ENCODE assay signal across 8 mouse cellular contexts in the genomic region with DNA sequence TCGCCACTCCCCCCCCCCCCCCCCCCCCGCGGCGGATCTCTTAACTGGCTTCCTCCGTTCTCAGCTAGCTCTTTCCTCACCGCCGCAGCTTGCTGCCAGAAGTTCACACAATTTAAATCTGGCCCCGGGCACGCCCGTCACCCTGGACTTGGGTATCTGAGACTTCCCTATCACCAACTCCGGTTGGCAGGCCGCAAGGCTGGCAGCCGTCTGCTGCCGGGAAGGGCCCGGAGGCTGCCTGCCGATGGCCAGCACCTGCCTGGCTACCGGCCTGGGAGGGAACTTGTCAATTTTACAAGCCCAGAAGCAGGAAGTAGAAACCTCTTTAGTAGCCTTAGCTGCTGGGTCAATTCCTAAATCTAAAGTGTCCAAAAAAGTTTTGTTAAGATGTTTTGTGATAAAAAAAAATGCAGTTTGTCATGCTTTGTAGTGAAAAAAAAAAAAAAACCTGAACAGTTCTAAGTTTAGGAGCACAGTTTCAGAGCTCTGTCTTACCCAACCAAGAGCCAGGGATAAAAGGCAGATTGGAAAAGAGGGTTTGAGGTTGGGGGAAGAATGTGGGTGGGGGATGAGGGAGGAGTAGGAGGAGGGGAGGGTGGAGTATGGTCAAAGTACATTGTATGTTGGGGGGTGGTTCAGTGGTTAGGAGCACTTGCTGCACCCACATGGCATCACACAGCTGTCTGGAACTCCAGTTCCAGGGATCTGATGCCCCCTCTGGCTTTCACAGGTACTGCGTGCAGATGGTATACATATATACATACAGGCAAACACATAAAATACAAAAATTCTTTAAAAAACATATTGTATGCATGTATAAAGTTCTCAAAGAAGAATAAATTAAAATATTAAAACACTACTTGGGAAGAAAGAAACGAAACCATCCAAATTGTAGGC.
A peak's percentile ranks its signal among the peaks of the same experiment; 100 is the strongest.
DNase-seq lines count a peak whose midpoint lies in the region; TF ChIP-seq lines count a peak whose summit lies in the region.

No protein-coding gene starts in this region.

- no peak overlapping the region for H3K9ac ChIP-seq in liver, adult 2 months (ENCODE audit: low read depth, low read length)

- TF ChIP-seq CTCF in bone marrow, adult 2 months (IDR thresholded peaks at IDR 0.05; ENCODE audit: control insufficient read depth, insufficient read depth, low read length): peak; percentile 50; the same call in 1 of the 2 replicates
- 0 out of 2 replicates have a peak, but pooled peaks have one; percentile 17 for TF ChIP-seq CTCF in embryonic fibroblast, embryonic 13.5 days (IDR thresholded peaks at IDR 0.05; ENCODE audit: borderline replicate concordance, insufficient read depth, low read length)
- TF ChIP-seq CTCF in liver, adult 2 months (IDR thresholded peaks at IDR 0.05; ENCODE audit: low read depth, low read length): peak; percentile 49

- peak overlapping the region; percentile 69 for H3K4me3 ChIP-seq in bone marrow, adult 2 months (replicated peaks; ENCODE audit: control insufficient read depth, low read depth, low read length)
- H3K4me3 ChIP-seq in embryonic fibroblast, embryonic 13.5 days (ENCODE audit: insufficient read depth, low read length): peak overlapping the region; percentile 55
- H3K4me3 ChIP-seq in hindbrain, embryonic 10.5 days: peak overlapping the region; percentile 80
- peak overlapping the region; percentile 20; the same call in 1 of the 2 replicates for H3K4me3 ChIP-seq in liver, adult 2 months (ENCODE audit: insufficient read depth, low read depth, low read length)

- WGBS in bone marrow, adult 2 months: 11% methylated on average over 18 of the region's 19 CpGs
- 11% methylated on average over 16 of the region's 19 CpGs for WGBS in hindbrain, embryonic 10.5 days
- WGBS in liver, adult 2 months: 13% methylated on average over 15 of the region's 19 CpGs

- H3K27me3 ChIP-seq in hindbrain, embryonic 10.5 days (ENCODE audit: insufficient read depth, poor library complexity, severe bottlenecking): no peaks in the 10 kb centered on the region
- H3K27me3 ChIP-seq in liver, adult 2 months (ENCODE audit: control insufficient read depth, insufficient read depth, low read length): no peaks in the 10 kb centered on the region

- TF ChIP-seq POLR2A in bone marrow, adult 2 months (IDR thresholded peaks at IDR 0.05; ENCODE audit: borderline replicate concordance, control insufficient read depth, low read depth, low read length): peak; percentile 46; the same call in 1 of the 2 replicates
- peak; percentile 12; the same call in 1 of the 2 replicates for TF ChIP-seq POLR2A in embryonic fibroblast, embryonic 13.5 days (IDR thresholded peaks at IDR 0.05; ENCODE audit: low read depth, low read length)
- TF ChIP-seq POLR2A in liver, adult 2 months (IDR thresholded peaks at IDR 0.05; ENCODE audit: extremely low read depth, insufficient read depth, low read length): no peak

- no peaks in the 10 kb centered on the region; the same call in 1 of the 2 replicates for H3K4me1 ChIP-seq in bone marrow, adult 2 months (ENCODE audit: control insufficient read depth, insufficient read depth, low read length)
- peaks cover 5% of the 10 kb centered on the region; the same call in 1 of the 2 replicates for H3K4me1 ChIP-seq in embryonic fibroblast, embryonic 13.5 days (ENCODE audit: control insufficient read depth, insufficient read depth, low read length)
- peaks cover 22% of the 10 kb centered on the region for H3K4me1 ChIP-seq in hindbrain, embryonic 10.5 days (replicated peaks)
- H3K4me1 ChIP-seq in liver, adult 2 months (ENCODE audit: control insufficient read depth, insufficient read depth, low read length): no peaks in the 10 kb centered on the region

- H3K36me3 ChIP-seq in hindbrain, embryonic 10.5 days: peaks cover 12% of the 10 kb centered on the region
- peaks cover under 1% of the 10 kb centered on the region; the same call in 1 of the 2 replicates for H3K36me3 ChIP-seq in liver, adult 2 months (ENCODE audit: control insufficient read depth, insufficient read depth, low read length)

- peak overlapping the region; percentile 99 for H3K27ac ChIP-seq in bone marrow, adult 2 months (ENCODE audit: control insufficient read depth, insufficient read depth, low read depth, low read length, poor library complexity)
- peak overlapping the region; percentile 60 for H3K27ac ChIP-seq in embryonic fibroblast, embryonic 13.5 days (ENCODE audit: insufficient read depth, low read length)
- peak overlapping the region; percentile 98 for H3K27ac ChIP-seq in hindbrain, embryonic 10.5 days
- H3K27ac ChIP-seq in liver, adult 2 months (replicated peaks; ENCODE audit: insufficient read depth, low read depth, low read length): no peak overlapping the region

- H3K79me2 ChIP-seq in liver, adult 2 months (ENCODE audit: control insufficient read depth, insufficient read depth, low read length): 0 out of 2 replicates have a peak, but pooled peaks cover 9% of the 10 kb centered on the region

- peak; percentile 87 for DNase-seq in adrenal gland, postnatal 14 days
- DNase-seq in adrenal gland, adult (ENCODE audit: inconsistent age in 2 of 2, low spot score in 1 of 2): no peak
- peak; percentile 64 for DNase-seq in hindbrain, embryonic 10.5 days (ENCODE audit: low spot score)
- DNase-seq in liver, adult 2 months (ENCODE audit: extremely low read depth, low read depth, low spot score): peak; percentile 91
- DNase-seq in monocyte, adult 2 months (ENCODE audit: low read depth in 1 of 2, low spot score in 2 of 2): peak; percentile 74 to 84
- peak; percentile 59 for DNase-seq in testis, postnatal 10 days (ENCODE audit: low spot score)

- no peaks in the 10 kb centered on the region for H3K9me3 ChIP-seq in hindbrain, embryonic 10.5 days

Comparison
In these comparisons a context has a peak if more than half of its experiments do, and no peak if none do; other contexts are left out.
1. DNase-seq: peak in adrenal gland, postnatal 14 days (single experiment), hindbrain, embryonic 10.5 days (single experiment), liver, adult 2 months (single experiment), monocyte, adult 2 months (2 of 2) and testis, postnatal 10 days (single experiment); none in adrenal gland, adult (0 of 2).
2. H3K4me3 ChIP-seq: peak in every context shown above with its lines; median percentile 80 in hindbrain, embryonic 10.5 days; 69 in bone marrow, adult 2 months; 55 in embryonic fibroblast, embryonic 13.5 days; 20 in liver, adult 2 months.
3. Peak in every context shown above with its lines, with median percentiles within 50 percentile points of each other: CTCF ChIP-seq.